Mouse (Mus musculus): ENCODE measurements around the gene Pitpnc1. TPM values are rescaled to one million over a fixed set of nuclear protein-coding genes. Genes with fewer than 3 reads are reported as not detected.

The Pitpnc1 gene
- polyA plus RNA-seq, 1 experiment from 2014 or later, result 19.6 TPM

- no peak for DNase-seq (ENCODE audit: low spot score)
- Histone ChIP-seq H3K4me3 (replicated peaks; ENCODE audit: low read depth, low read length) (no peak overlapping the region), H3K27ac (peak overlapping the region; percentile 44), H3K27me3 (ENCODE audit: insufficient read depth, low read length) (no peaks in the 10 kb centered on the region), H3K4me2 (ENCODE audit: low read length) (no peak overlapping the region), H3K9ac (ENCODE audit: low read depth, low read length) (no peak overlapping the region), H3K36me3 (ENCODE audit: insufficient read depth, low read length) (no peaks in the 10 kb centered on the region), H3K9me3 (replicated peaks; ENCODE audit: low read length) (no peaks in the 10 kb centered on the region), H3K4me1 (replicated peaks; ENCODE audit: insufficient read depth, low read length) (no peaks in the 10 kb centered on the region; the same call in 1 of the 2 replicates)
- no peak for ATAC-seq (replicated peaks; ENCODE audit: low FRiP score, low read depth)
- no peak for TF ChIP-seq CTCF (IDR thresholded peaks at IDR 0.05; ENCODE audit: low read depth)
- WGBS, result 65% methylated on average over 12 of the region's 12 CpGs
These were observed 7.2 kb downstream of the Pitpnc1 start for GRCm38 (mm10) chr11:107463251-107463681.

DNA sequence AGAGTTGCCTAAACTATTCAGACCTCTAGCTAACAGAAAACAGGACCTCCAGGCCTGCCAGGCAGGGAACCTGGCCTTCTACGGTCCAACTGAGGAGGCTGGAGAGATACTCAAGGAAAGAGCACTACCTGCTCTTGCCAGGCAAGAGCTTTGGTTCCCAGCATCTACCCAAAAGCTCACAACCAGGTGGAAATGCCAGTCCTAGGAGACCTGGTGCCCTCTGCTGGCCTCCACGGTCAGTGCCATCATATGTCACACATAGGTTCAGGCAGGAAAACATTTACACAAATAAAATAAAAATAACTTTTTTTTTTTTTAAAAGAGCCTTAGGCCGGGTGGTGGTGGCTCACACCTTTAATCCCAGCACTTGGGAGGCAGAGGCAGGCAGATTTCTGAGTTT lies 8.0 kb downstream of the Pitpnc1 start:
- Histone ChIP-seq H3K4me3 (replicated peaks; ENCODE audit: low read depth, low read length) (no peak overlapping the region), H3K36me3 (ENCODE audit: insufficient read depth, low read length) (no peaks in the 10 kb centered on the region), H3K27me3 (ENCODE audit: insufficient read depth, low read length) (no peaks in the 10 kb centered on the region), H3K4me2 (ENCODE audit: low read length) (no peak overlapping the region), H3K9me3 (replicated peaks; ENCODE audit: low read length) (no peaks in the 10 kb centered on the region), H3K4me1 (replicated peaks; ENCODE audit: insufficient read depth, low read length) (no peaks in the 10 kb centered on the region), H3K9ac (ENCODE audit: low read depth, low read length) (no peak overlapping the region), H3K27ac (no peak overlapping the region)
- no peak for ATAC-seq (replicated peaks; ENCODE audit: low FRiP score, low read depth)
- WGBS, result 94% methylated on average over 3 of the region's 3 CpGs
- no peak for DNase-seq (ENCODE audit: low spot score)
- peak; percentile 45; the same call in 1 of the 2 replicates for TF ChIP-seq CTCF (IDR thresholded peaks at IDR 0.05; ENCODE audit: low read depth)

DNA sequence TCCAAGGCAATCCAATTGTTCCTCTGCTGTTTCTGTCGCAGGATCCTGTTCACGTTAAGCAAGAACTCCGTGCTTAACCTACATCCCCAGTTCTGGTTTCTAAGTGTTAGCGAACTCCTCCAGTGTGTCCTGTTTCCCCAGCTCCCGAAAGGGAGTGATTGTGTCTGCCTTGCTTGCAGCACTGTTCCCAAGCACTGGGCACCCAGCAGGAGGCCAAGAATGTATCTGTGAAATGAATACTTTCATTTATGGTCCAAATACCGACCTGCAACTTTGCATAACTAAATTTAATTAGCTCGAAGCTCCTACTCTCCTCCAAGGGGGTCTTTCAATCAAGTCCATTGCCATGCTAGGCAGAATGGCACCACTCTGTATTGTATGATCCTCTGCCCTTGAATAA lies 10.7 kb downstream of the Pitpnc1 start:
- H3K4me1 ChIP-seq (replicated peaks; ENCODE audit: insufficient read depth, low read length), result no peaks in the 10 kb centered on the region
- ATAC-seq (replicated peaks; ENCODE audit: low FRiP score, low read depth) (no peak), DNase-seq (ENCODE audit: low spot score) (no peak)
- no peak overlapping the region for H3K27ac ChIP-seq
- no peaks in the 10 kb centered on the region for H3K9me3 ChIP-seq (replicated peaks; ENCODE audit: low read length)
- no peak overlapping the region for H3K9ac ChIP-seq (ENCODE audit: low read depth, low read length)
- no peaks in the 10 kb centered on the region for H3K27me3 ChIP-seq (ENCODE audit: insufficient read depth, low read length)
- H3K36me3 ChIP-seq (ENCODE audit: insufficient read depth, low read length), result no peaks in the 10 kb centered on the region
- no peak for TF ChIP-seq CTCF (IDR thresholded peaks at IDR 0.05; ENCODE audit: low read depth)
- WGBS, result 83% methylated on average over 7 of the region's 7 CpGs
- no peak overlapping the region for H3K4me3 ChIP-seq (replicated peaks; ENCODE audit: low read depth, low read length)
- no peak overlapping the region for H3K4me2 ChIP-seq (ENCODE audit: low read length)

GRCm38 (mm10) chr11:107458986-107459385 lies 11.5 kb downstream of the Pitpnc1 start:
- no peaks in the 10 kb centered on the region for H3K36me3 ChIP-seq (ENCODE audit: insufficient read depth, low read length)
- ATAC-seq (replicated peaks; ENCODE audit: low FRiP score, low read depth) (no peak), DNase-seq (ENCODE audit: low spot score) (no peak)
- H3K9me3 ChIP-seq (replicated peaks; ENCODE audit: low read length), result no peaks in the 10 kb centered on the region
- no peak for TF ChIP-seq CTCF (IDR thresholded peaks at IDR 0.05; ENCODE audit: low read depth)
- no peaks in the 10 kb centered on the region for H3K27me3 ChIP-seq (ENCODE audit: insufficient read depth, low read length)
- WGBS, result 73% methylated on average over 7 of the region's 7 CpGs
- H3K4me3 ChIP-seq (replicated peaks; ENCODE audit: low read depth, low read length), result no peak overlapping the region
- no peak overlapping the region for H3K4me2 ChIP-seq (ENCODE audit: low read length)
- no peak overlapping the region for H3K27ac ChIP-seq
- H3K9ac ChIP-seq (ENCODE audit: low read depth, low read length), result no peak overlapping the region
- H3K4me1 ChIP-seq (replicated peaks; ENCODE audit: insufficient read depth, low read length), result no peaks in the 10 kb centered on the region

DNA sequence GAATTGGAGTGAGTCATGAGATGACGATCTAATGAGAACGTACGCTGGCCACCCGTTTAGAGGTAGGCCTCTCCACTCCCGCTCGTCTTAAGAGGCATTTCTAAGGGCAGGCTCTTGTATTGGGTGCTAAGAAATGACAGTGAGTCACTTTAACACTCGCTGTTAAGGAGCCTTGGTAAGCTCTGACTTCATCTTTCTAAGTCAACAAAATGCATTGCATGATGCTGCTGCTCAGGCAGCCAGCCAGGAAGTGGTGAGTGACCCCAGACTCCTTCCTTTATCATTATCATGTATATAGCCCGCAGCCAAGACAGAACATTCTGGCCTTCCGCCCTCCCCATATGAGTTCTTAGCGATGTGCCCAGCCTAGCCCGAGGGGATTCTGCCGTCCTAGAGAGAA lies 12.2 kb downstream of the Pitpnc1 start:
- Histone ChIP-seq H3K4me1 (replicated peaks; ENCODE audit: insufficient read depth, low read length) (no peaks in the 10 kb centered on the region), H3K27me3 (ENCODE audit: insufficient read depth, low read length) (no peaks in the 10 kb centered on the region), H3K27ac (no peak overlapping the region), H3K9me3 (replicated peaks; ENCODE audit: low read length) (no peaks in the 10 kb centered on the region), H3K4me2 (ENCODE audit: low read length) (no peak overlapping the region), H3K4me3 (replicated peaks; ENCODE audit: low read depth, low read length) (no peak overlapping the region), H3K36me3 (ENCODE audit: insufficient read depth, low read length) (no peaks in the 10 kb centered on the region), H3K9ac (ENCODE audit: low read depth, low read length) (no peak overlapping the region)
- no peak for TF ChIP-seq CTCF (IDR thresholded peaks at IDR 0.05; ENCODE audit: low read depth)
- 73% methylated on average over 12 of the region's 12 CpGs for WGBS
- no peak for ATAC-seq (replicated peaks; ENCODE audit: low FRiP score, low read depth)
- DNase-seq (ENCODE audit: low spot score), result no peak

DNA sequence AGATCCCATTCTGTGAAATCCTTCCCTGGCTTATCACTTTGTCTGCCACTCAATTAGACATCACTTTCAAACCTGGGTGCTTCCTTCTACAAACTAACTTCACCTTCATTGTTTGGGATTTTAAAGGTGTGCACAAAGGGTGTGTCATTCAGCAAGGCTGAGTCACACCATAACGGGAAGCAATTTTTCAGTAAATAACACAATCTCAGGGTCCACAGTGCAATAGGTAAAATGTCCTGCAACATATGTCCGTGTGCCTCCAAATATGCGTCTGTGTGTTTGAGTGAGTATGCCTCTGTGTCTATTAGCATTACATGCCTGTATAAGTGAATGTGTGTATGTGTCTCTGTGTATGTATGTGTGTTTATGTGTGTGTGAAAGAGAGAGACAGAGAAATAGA lies 13.2 kb downstream of the Pitpnc1 start:
- no peak for ATAC-seq (replicated peaks; ENCODE audit: low FRiP score, low read depth)
- Histone ChIP-seq H3K4me1 (replicated peaks; ENCODE audit: insufficient read depth, low read length) (no peaks in the 10 kb centered on the region; the same call in 1 of the 2 replicates), H3K27me3 (ENCODE audit: insufficient read depth, low read length) (no peaks in the 10 kb centered on the region), H3K9me3 (replicated peaks; ENCODE audit: low read length) (no peaks in the 10 kb centered on the region), H3K4me2 (ENCODE audit: low read length) (no peak overlapping the region), H3K4me3 (replicated peaks; ENCODE audit: low read depth, low read length) (no peak overlapping the region), H3K27ac (no peak overlapping the region), H3K36me3 (ENCODE audit: insufficient read depth, low read length) (no peaks in the 10 kb centered on the region), H3K9ac (ENCODE audit: low read depth, low read length) (no peak overlapping the region)
- no peak for TF ChIP-seq CTCF (IDR thresholded peaks at IDR 0.05; ENCODE audit: low read depth)
- WGBS, result 84% methylated on average over 3 of the region's 3 CpGs
- DNase-seq (ENCODE audit: low spot score), result no peak
